Mouse (Mus musculus): ENCODE measurements at regions not wholly inside any gene's neighbourhood (a gene's known extent, or its start where the extent isn't known, plus 50 kb on each side); places are given as distances from the start of the nearest gene placed in this dataset.

DNA sequence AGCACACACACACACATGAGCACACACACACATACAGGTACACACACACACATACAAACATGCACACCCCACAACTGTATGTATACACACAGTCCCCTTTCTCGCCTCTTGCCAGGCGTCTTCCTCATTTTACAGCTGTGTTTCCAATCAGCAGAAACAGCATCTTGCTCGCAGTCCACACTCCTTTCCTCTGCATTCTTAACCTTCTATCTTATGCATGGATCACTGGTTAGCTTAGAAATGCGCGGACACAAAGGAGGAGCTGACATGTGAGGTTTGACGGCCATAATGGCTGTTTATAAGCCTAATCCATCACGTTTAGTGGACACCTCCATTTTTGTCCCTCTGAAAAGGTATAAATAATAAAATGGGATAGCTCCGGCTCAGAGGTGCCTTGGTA lies 343.3 kb upstream of the Sall1 start:
- TF ChIP-seq GATA1 (IDR thresholded peaks at IDR 0.05; ENCODE audit: low read length) (no peak), TAL1 (IDR thresholded peaks at IDR 0.05; ENCODE audit: low read length) (no peak)

Data from erythroblast, embryonic 14.5 days (primary cell).